Comparison of ENCODE assay signal across 10 mouse cellular contexts in genomic region chr11:53761822-53762221, GRCm38 (mm10). TPM values are rescaled to one million over a fixed set of nuclear protein-coding genes. Genes with fewer than 3 reads are reported as not detected.
A peak's percentile ranks its signal among the peaks of the same experiment; 100 is the strongest.
DNase-seq lines count a peak whose midpoint lies in the region; ATAC-seq and TF ChIP-seq lines count a peak whose summit lies in the region.
"Had no signal": no experiment of that assay in that cellular context is flagged by ENCODE, and none has a peak within 500 bp of the region (broad histone marks: within the 10 kb centered on the region; RNA-seq: fewer than 3 reads in every experiment).

No protein-coding gene starts in this region.

- H3K9ac ChIP-seq in hindbrain, postnatal 0 days (replicated peaks; ENCODE audit: low read length), result no peak overlapping the region

- DNase-seq in hindbrain, postnatal 0 days (ENCODE audit: low spot score), result peak; percentile 66
- DNase-seq in hindbrain, embryonic 10.5 days (ENCODE audit: low spot score), result no peak
- DNase-seq in adipocyte (ENCODE audit: low spot score), result peak; percentile 84
- peak; percentile 64 for DNase-seq in gastrocnemius, postnatal 25 days
- DNase-seq in kidney, adult 2 months, result peak; percentile 97
- DNase-seq in lung, postnatal 14 days, result peak; percentile 90
- DNase-seq in embryo, embryonic 10 days (ENCODE audit: low spot score), result no peak
- no peak for DNase-seq in thymus, postnatal 25 days

- no peaks in the 10 kb centered on the region for H3K9me3 ChIP-seq in hindbrain, postnatal 0 days (ENCODE audit: low read length)
- H3K9me3 ChIP-seq in hindbrain, embryonic 10.5 days, result no peaks in the 10 kb centered on the region

- no peak for TF ChIP-seq POLR2A in kidney, adult 2 months (IDR thresholded peaks at IDR 0.05; ENCODE audit: low read depth, low read length)

- H3K36me3 ChIP-seq in hindbrain, postnatal 0 days (ENCODE audit: insufficient read depth, low read length), result no peaks in the 10 kb centered on the region
- no peaks in the 10 kb centered on the region for H3K36me3 ChIP-seq in hindbrain, embryonic 10.5 days
- no peaks in the 10 kb centered on the region for H3K36me3 ChIP-seq in kidney, adult 2 months (ENCODE audit: control insufficient read depth, insufficient read depth, low read length)

- H3K27me3 ChIP-seq in hindbrain, postnatal 0 days (ENCODE audit: insufficient read depth, low read length), result 0 out of 2 replicates have a peak, but pooled peaks cover 5% of the 10 kb centered on the region
- peaks cover 84% of the 10 kb centered on the region for H3K27me3 ChIP-seq in hindbrain, embryonic 10.5 days (ENCODE audit: insufficient read depth, poor library complexity, severe bottlenecking)
- no peaks in the 10 kb centered on the region for H3K27me3 ChIP-seq in kidney, adult 2 months (replicated peaks; ENCODE audit: control insufficient read depth, insufficient read depth, low read length)

- peak overlapping the region; percentile 26 for H3K27ac ChIP-seq in hindbrain, postnatal 0 days
- H3K27ac ChIP-seq in hindbrain, embryonic 10.5 days, result no peak overlapping the region
- H3K27ac ChIP-seq in kidney, adult 2 months (ENCODE audit: insufficient read depth, low read depth, low read length), result peak overlapping the region; percentile 95

- peak; percentile 59 for ATAC-seq in hindbrain, postnatal 0 days

- no peak overlapping the region for H3K4me2 ChIP-seq in hindbrain, postnatal 0 days (ENCODE audit: low read depth, low read length)

- H3K4me1 ChIP-seq in hindbrain, postnatal 0 days (ENCODE audit: insufficient read depth, low read length), result peaks cover 27% of the 10 kb centered on the region
- peaks cover 48% of the 10 kb centered on the region for H3K4me1 ChIP-seq in hindbrain, embryonic 10.5 days (replicated peaks)
- peaks cover 29% of the 10 kb centered on the region for H3K4me1 ChIP-seq in kidney, adult 2 months (ENCODE audit: control insufficient read depth, insufficient read depth, low read length)

- 34% methylated on average over 2 of the region's 2 CpGs for WGBS in hindbrain, postnatal 0 days
- 76% methylated on average over 2 of the region's 2 CpGs for WGBS in hindbrain, embryonic 10.5 days
- WGBS in kidney, adult 2 months, result 5% methylated on average over 2 of the region's 2 CpGs

- H3K4me3 ChIP-seq in hindbrain, postnatal 0 days (ENCODE audit: low read length), result no peak overlapping the region
- no peak overlapping the region for H3K4me3 ChIP-seq in hindbrain, embryonic 10.5 days
- no peak overlapping the region for H3K4me3 ChIP-seq in kidney, adult 2 months (ENCODE audit: insufficient read depth, low read depth, low read length)

- no peak for TF ChIP-seq CTCF in hindbrain, postnatal 0 days (IDR thresholded peaks at IDR 0.05; ENCODE audit: low read depth)
- TF ChIP-seq CTCF in kidney, adult 2 months (conservative IDR thresholded peaks at IDR 0.05; ENCODE audit: insufficient read depth, insufficient read length, low read depth, low read length), result no peak

RNA-seq across cellular contexts. Expression of gene Irf1, which starts 8.0 kb away (rescaled TPM):
- 3.3 and 8.5 TPM in 2 replicates for total RNA-seq in hindbrain, postnatal 0 days (2014; rRNA removed)
- polyA plus RNA-seq in hindbrain, postnatal 0 days (2015; fragmentation: Nextera tagmentation; extraction: Ambion mirVana), result 3.7 and 4.4 TPM in 2 replicates
- polyA plus RNA-seq in hindbrain, embryonic 10.5 days (2016; fragmentation: Nextera tagmentation; extraction: Ambion mirVana), result 3.6 and 4.2 TPM in 2 replicates
- total RNA-seq in gastrocnemius, postnatal 25 days (2021), result 1 to 10 TPM; 5.1 to 9.1 TPM
- 31.5 and 35.5 TPM in 2 replicates for polyA plus RNA-seq in kidney, adult 2 months (2012; rRNA removed)

RNA-seq across cellular contexts. Expression of gene Gm17334, which starts 11.2 kb away (rescaled TPM):
- total RNA-seq in hindbrain, postnatal 0 days (2014; rRNA removed), result not detected in 2 replicates
- polyA plus RNA-seq in hindbrain, postnatal 0 days (2015; fragmentation: Nextera tagmentation; extraction: Ambion mirVana), result not detected in 2 replicates
- polyA plus RNA-seq in hindbrain, embryonic 10.5 days (2016; fragmentation: Nextera tagmentation; extraction: Ambion mirVana), result not detected in 2 replicates
- total RNA-seq in gastrocnemius, postnatal 25 days (2021), result not detected
- 0.91 and 1.1 TPM in 2 replicates for polyA plus RNA-seq in kidney, adult 2 months (2012; rRNA removed)
- total RNA-seq: neutrophil, adult 5-6 weeks had no signal

RNA-seq across cellular contexts. Expression of gene Il5, which starts 41.2 kb away (rescaled TPM):
- 0.11 TPM in 1 of 2 replicates, not detected in the other for total RNA-seq in hindbrain, postnatal 0 days (2014; rRNA removed)
- 0.15 TPM in 1 of 2 replicates, not detected in the other for polyA plus RNA-seq in hindbrain, postnatal 0 days (2015; fragmentation: Nextera tagmentation; extraction: Ambion mirVana)
- not detected in 2 replicates for polyA plus RNA-seq in hindbrain, embryonic 10.5 days (2016; fragmentation: Nextera tagmentation; extraction: Ambion mirVana)
- not detected for total RNA-seq in gastrocnemius, postnatal 25 days (2021)
- polyA plus RNA-seq in kidney, adult 2 months (2012; rRNA removed), result 0.08 TPM in 1 of 2 replicates, not detected in the other
- total RNA-seq: ES-E14; neutrophil, adult 5-6 weeks had no signal

RNA-seq across cellular contexts. Expression of gene Rad50, which starts 54.7 kb away (rescaled TPM):
- total RNA-seq in hindbrain, postnatal 0 days (2014; rRNA removed), result 4.1 and 4.2 TPM in 2 replicates
- polyA plus RNA-seq in hindbrain, postnatal 0 days (2015; fragmentation: Nextera tagmentation; extraction: Ambion mirVana), result 11.7 and 12.8 TPM in 2 replicates
- 13.7 and 21.9 TPM in 2 replicates for polyA plus RNA-seq in hindbrain, embryonic 10.5 days (2016; fragmentation: Nextera tagmentation; extraction: Ambion mirVana)
- 1 to 10 TPM; 4.9 to 5.1 TPM for total RNA-seq in gastrocnemius, postnatal 25 days (2021)
- polyA plus RNA-seq in kidney, adult 2 months (2012; rRNA removed), result 3.0 and 4.0 TPM in 2 replicates

Comparison
In these comparisons a context has a peak if more than half of its experiments do, and no peak if none do; other contexts are left out.
1. DNase-seq: peak in hindbrain, postnatal 0 days (single experiment), adipocyte (single experiment), gastrocnemius, postnatal 25 days (single experiment), kidney, adult 2 months (single experiment) and lung, postnatal 14 days (single experiment); none in hindbrain, embryonic 10.5 days (single experiment), embryo, embryonic 10 days (single experiment) and thymus, postnatal 25 days (single experiment).